Mouse (Mus musculus) CD4-positive, CD25-positive, alpha-beta regulatory T cell, adult 4 months (primary cell): ENCODE measurements at regions not wholly inside any gene's neighbourhood (a gene's known extent, or its start where the extent isn't known, plus 50 kb on each side); places are given as distances from the start of the nearest gene placed in this dataset.

ENCODE experiments used
- ATAC-seq: one replicate; pipeline ENCODE4 v1.8.0; 2017

GRCm38 (mm10) chr1:73725486-73725885 is 398.8 kb downstream of the Tns1 start:
- ATAC-seq, result no peak

GRCm38 (mm10) chr1:73724551-73724950 is 399.7 kb downstream of the Tns1 start:
- ATAC-seq, result no peak

DNA sequence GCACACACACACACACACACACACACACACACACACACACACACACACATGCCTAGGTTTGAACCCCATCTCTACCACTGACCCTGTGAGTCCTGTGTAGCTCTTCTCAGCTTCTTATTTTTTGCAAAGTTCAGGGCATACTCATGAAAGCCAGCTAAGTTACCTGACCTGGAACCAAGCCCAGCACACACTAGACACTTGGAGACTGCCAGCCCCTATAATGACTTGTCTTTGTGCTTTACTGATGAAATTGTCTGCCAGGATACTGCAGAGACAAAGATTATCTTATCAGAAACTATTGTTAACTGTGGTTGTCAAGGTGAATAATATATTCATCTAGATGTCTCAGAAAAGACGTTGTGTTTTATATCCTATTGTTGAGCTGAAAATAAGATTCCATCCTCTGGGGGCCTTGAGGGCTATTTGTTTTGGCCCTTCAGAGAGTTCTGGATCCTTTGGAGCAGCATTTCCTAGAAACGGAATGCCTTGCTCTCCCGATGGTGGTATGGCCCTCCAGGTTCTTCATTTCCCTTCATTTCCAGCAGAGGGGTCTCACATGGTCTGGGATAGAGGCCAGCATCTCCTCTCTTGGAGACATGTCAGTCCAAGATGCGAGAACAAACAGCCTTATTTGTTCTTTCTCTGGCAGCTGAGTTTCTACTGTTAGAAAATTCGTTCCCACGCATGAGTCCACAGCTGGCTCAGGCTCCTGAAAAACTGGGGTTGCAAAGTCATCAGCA is 402.6 kb downstream of the Tns1 start:
- no peak for ATAC-seq

GRCm38 (mm10) chr1:73718421-73718820 is 405.8 kb downstream of the Tns1 start:
- ATAC-seq, result no peak

DNA sequence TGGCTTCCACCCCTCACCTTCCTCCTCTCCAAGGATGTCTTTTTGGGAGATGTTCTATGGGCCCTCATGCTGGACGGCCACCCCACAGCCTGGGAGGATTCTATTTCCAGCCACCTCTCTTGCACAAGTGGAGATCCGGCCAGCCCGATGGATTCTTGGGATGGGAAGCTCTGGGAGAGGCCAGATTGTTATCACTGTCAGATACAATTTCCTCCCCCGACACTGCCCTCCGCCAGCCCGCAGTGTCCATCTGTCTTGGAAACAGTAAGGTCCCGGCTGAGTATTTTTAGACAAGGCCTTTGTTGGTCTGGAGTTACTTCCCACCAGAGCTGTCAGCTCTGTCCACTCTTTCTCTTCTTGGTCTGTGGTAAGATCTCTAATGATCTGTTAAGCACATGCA is 406.8 kb downstream of the Tns1 start:
- no peak for ATAC-seq

GRCm38 (mm10) chr1:73716901-73717300 is 407.3 kb downstream of the Tns1 start:
- no peak for ATAC-seq

DNA sequence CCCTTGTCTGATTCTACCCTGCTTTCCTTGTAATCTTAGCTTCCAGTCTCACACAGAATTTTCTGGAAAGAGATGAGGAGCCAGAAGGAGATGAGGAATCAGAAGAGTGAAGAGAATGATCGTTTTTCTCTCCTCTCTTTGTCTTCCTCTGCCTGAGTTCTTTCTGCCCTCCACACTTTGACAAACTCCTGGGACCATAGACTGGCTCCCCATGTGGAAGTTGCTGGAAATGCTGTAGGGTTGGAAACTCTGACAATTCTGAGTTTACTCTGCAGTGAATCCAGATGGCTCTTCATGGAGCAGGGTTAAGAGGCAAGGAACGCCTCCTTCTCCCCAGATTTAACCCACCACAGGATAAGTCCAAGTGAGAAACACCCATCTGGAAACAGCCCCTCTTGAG is 408.7 kb downstream of the Tns1 start:
- ATAC-seq, result no peak

GRCm38 (mm10) chr1:73702428-73702842 is 421.8 kb downstream of the Tns1 start:
- ATAC-seq, result no peak

DNA sequence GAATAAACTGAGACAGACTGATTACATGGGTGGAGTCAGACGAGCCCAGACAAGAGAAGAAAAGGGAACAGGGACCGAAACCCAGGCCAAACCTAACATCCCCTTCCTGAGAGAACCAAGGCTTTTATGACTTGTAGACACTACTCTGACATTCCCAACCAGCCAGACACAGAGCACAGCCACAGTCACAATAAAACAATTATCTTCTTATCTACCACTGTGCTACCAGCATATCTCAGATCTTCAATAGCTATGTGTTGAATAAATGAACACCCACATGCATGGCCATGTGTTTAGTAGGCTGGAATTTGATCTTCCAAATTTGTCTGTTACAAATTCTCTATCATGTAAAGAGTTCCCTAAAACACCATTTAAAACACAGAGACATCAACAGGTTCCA is 430.7 kb downstream of the Tns1 start:
- no peak for ATAC-seq

DNA sequence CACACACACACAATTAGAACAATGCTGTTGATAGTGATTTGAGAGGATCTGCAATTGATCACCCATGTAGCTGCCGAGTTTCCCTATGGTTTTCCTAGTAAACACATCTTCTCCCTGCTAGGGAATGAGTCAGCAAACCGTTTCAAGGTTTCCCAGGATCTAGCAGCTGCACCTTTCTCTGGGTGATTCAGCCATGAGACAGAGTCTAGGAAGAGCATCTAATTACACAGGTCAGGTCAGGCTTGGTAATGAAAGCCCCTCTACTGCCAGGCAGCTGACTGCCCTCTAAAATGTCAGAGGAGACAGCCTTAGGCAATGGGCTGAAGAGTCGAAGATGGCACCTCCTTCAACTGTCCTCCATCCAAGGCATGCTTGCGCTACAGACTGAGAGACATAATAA is 438.5 kb downstream of the Tns1 start:
- ATAC-seq, result no peak

GRCm38 (mm10) chr1:73685066-73685465 is 439.2 kb downstream of the Tns1 start:
- ATAC-seq, result no peak

- no peak for ATAC-seq
These were observed 440.1 kb downstream of the Tns1 start for GRCm38 (mm10) chr1:73684166-73684565.

- no peak for ATAC-seq
These were observed 440.9 kb downstream of the Tns1 start for GRCm38 (mm10) chr1:73683132-73683888.

- no peak for ATAC-seq
These were observed 442.6 kb downstream of the Tns1 start for GRCm38 (mm10) chr1:73681697-73682096.

DNA sequence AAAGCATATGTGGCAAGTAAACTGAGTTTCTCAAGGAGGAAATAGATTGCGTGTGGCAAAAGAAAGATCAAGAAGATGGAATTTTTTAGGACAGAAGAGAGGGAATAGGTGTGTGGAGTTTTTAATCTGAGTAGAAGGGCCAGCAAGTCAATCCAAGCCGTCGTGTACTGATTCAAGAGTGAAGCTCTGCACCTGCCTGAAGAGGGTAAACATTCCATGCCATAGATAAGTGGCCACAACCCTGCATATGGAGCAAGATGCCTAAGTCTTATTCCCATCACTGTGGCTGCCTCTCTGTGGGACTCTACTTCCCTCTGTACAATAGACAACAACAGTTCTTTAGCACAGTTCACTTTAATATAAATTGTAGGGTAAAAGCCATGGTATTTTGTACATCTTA is 443.4 kb downstream of the Tns1 start:
- no peak for ATAC-seq

DNA sequence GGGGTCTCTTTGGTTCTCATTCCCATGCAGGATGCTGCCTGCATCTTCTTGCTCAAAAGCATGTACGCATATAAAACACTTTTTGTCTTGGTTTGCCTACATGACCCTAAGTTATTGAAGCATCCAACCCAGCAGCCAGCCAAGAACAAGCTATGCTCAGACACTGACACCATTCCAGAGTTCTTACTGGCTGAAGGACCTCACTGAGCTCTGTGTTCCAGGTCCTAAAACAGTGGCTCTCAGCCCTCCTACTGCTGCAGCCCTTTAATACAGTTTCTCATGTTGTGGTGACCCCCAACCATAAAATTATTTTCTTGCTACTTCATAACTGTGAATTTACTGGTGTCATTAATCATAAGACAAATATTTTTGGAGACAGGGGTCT is 450.4 kb downstream of the Tns1 start:
- ATAC-seq, result no peak

GRCm38 (mm10) chr1:73673191-73673850 is 450.9 kb downstream of the Tns1 start:
- no peak for ATAC-seq

DNA sequence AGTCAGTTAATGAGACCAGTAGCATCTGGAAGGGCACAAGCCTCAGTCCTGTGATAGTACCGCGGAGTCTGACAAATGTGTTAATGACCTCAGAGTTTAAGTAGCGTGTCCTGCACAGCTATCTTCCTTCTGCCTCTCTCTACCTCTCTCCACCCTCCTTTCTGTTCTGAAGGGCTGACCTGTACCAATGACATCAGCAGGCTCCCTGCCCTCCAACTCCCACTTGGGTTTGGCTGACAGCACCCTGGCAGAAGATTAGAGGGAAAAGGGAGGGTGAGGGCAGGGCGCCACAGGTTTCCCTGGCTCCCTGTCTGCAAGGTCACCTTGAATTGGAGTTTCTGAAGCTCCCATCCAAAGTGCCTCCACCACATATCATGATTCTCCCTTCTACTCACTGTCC is 452.0 kb downstream of the Tns1 start:
- ATAC-seq, result no peak

DNA sequence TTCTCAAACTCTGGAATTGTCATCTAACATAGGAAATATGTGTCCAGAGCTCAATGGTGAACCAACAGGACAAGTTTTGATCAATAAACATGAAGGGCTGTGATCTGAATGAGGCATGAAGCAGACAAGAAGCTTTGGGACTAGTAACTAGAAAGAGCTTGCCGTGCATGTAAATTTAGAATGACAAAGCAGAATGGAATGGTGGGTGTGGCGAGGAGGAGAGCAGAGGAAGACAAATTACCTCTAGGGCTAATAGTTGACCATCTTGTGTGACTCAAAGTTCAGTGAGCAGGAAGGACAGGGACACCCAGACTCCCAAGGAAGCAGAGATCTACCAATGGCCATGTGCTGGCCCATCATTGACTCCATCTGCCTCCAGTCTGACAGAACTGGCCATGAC is 455.6 kb downstream of the Tns1 start:
- ATAC-seq, result no peak

- no peak for ATAC-seq
These were observed 460.7 kb downstream of the Tns1 start for GRCm38 (mm10) chr1:73663546-73663945.

GRCm38 (mm10) chr1:73645011-73645410 is 479.2 kb downstream of the Tns1 start:
- ATAC-seq, result no peak

- ATAC-seq, result no peak
These were observed 479.9 kb downstream of the Tns1 start for GRCm38 (mm10) chr1:73644394-73644793.

- no peak for ATAC-seq
These were observed 480.8 kb downstream of the Tns1 start for GRCm38 (mm10) chr1:73643431-73643830.

DNA sequence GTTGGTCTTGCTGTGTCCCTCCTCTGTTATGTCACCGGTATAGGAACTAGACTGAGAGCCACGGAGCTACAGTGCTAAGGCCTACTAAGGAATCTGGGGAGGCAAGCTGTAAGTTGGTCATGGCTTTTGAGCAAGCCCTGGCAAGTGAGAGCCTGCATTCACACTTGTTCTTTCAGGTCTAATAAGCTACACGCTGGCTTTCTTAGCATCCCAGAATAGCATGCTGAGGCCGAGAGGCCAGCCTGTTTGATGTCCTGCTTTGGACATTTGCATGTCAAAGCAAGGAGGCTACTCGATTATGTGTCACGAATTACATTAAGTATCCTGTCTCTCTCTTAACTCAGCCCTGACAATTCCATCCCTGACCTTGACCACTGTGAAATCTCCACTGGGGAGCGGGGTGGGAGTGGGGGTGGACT is 481.5 kb downstream of the Tns1 start:
- ATAC-seq, result no peak
